Mouse (Mus musculus) kidney, postnatal 25 days (tissue): Measurements from ENCODE around the gene Cox8a.

Experiments
- DNase-seq, 2 experiments: peaks; one replicate each; pipeline ENCODE4 v3.0.0; 2021; ENCODE audit warnings: mixed read lengths in 2 of 2

The Cox8a gene

DNA sequence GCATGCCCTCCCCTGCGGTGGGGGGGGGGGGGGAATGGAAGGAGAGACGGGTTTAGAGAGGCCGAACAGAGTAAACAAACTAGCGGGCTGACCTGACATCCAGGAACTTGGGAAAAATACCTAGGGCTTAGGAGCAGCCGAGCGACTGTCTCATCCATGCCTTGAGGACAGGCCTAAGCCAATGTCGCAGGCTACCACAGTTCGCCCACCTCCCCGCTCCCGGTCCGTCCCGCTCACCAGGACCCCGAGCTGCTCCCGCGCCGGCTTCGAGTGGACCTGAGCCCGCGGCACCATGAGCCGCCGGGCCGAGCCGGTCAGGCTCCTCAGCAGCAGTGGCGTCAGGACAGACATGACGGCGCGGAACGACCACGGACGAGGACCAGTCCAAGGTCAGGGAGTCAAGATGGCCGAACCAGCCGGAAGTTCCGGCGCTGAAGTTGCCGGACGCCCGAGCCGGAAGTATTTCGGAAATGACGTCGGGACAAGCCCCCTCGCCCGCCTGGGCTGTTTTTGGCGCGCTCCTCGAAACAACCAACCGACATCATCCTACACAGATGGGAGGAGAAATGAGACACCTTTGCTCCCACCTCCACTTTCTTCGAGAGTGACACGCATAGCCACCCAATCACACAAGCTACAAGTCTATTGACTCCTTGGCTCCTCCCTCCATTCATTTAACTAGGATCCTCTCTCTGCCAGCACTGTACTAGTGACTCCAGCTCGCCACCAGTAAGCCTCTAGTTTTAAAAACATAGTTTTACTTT lies at the start of gene Cox8a:
Gene Cox8a (minus strand): TSS at position 455 of the 764 bp plus-strand sequence.
- DNase-seq = peak; percentile 97 to 99

DNA sequence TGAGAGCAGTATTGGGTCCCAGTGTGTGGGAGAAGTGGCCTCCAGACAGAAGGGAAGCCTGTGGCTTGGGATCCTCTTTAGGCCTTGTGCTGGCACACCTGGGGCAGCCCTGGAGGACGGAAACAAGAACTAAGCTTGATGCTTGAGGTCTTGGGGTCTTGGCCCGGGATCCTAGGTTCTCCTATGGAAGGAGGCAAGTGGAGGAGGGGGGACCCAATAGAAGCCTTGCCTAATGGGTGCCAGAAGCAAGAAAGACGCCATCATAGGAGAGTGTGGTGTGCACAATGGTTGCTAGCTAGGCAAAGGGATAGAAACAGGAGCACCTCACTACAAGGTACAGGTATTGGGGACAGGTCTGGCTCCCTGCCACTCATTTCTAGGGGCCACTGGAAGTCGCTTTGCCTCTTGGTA lies 49.0 kb upstream of the Cox8a start:
- no peak for DNase-seq

- DNase-seq = no peak
These were observed 48.2 kb upstream of the Cox8a start for GRCm38 (mm10) chr19:7265478-7266191.

DNA sequence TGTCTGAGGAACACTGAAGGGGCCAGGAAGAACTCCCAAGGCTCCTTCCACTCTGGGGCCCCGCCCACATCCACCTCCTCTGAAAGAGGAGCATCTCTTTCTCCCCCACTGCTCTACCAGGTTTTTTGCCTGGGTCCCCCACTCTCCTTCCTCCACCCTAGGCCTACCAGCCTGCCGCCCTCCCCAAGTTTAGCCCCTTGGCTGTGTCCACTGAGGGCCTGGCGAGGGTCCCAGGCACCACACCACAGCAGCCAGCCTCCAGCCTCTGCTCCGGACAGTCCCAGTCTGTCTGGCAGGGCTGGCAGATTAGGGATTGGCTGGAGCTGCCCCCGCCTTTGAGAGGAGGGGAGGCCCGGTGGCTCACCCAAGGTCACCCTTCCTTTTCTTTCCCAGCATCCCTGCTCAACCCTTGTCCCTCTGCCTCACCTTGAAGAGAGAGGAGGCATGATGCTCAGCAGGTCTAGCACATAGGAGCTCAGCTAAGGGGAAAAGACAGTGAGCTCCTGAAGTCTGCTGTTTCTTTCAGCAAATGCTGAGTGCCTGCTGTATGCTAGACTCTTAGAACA lies 47.4 kb upstream of the Cox8a start:
- DNase-seq = peak; percentile 39 to 75

GRCm38 (mm10) chr19:7264088-7264765 lies 46.8 kb upstream of the Cox8a start:
- peak; percentile 87 to 92 for DNase-seq

GRCm38 (mm10) chr19:7262592-7262991 lies 45.2 kb upstream of the Cox8a start:
- no peak for DNase-seq

DNA sequence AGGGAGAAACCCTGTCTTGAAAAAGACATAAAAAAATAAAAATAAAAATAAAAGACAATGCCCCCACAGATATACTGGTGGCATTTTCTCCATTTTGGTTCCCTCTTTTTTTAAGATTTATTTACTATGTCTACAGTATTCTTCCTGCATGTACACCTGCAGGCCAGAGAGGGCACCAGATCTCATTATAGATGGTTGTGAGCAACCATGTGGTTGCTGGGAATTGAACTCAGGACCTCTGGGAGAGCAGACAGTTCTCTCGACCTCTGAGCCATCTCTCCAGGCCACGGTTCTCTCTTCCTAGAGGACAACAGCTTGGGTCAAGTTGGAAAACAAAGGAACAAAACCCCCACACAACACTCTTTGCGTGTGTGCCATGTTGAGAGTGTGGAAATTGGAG lies 44.5 kb upstream of the Cox8a start:
- no peak for DNase-seq

DNA sequence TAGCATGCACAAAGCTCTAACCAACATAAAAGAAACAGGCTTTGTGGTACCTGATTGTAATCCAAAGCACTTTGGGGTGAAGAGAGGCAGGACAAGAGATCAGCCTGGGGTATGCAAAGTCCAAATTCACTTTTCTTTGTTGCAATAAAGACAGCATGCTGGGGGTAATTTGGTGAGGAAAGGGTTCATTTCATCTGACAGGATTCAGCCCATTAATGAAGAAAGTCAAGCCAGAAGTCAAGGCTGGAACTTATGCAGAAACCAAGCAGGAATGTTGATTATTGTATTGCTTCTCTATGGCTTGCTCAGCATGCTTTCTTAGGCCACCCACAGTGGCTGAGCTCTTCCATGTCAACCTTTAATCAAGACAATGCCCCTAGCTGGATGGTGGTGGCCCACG lies 44.1 kb upstream of the Cox8a start:
- DNase-seq = no peak

DNA sequence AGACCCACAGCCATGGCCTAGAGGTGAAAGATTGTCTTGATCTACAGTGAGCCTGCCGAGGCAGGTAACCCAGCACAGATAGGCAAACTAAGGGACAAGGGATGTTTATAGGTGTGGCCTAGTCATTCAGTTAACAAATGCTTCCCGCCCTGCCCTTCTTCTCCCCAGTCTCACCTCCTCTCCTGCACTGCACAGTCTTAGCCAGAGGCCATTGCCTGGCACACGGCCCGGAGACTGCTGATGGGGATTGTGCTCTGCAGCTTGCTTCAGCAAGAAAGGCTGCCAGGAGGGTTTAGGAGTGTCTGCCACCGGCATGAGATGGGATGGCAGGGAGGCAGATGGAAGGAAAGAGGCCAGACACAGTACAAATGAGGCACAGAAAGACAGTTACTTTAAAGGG lies 40.5 kb upstream of the Cox8a start:
- DNase-seq = no peak

- DNase-seq = peak in 1 of 2 experiments; percentile 20
These were observed 28.6 kb upstream of the Cox8a start for GRCm38 (mm10) chr19:7246021-7246420.

- peak; percentile 96 to 97 for DNase-seq
These were observed 23.6 kb upstream of the Cox8a start, which contains the start of gene Naa40 for GRCm38 (mm10) chr19:7240782-7241690. Gene Naa40, minus strand, starts transcription at chr19:7241183.

DNA sequence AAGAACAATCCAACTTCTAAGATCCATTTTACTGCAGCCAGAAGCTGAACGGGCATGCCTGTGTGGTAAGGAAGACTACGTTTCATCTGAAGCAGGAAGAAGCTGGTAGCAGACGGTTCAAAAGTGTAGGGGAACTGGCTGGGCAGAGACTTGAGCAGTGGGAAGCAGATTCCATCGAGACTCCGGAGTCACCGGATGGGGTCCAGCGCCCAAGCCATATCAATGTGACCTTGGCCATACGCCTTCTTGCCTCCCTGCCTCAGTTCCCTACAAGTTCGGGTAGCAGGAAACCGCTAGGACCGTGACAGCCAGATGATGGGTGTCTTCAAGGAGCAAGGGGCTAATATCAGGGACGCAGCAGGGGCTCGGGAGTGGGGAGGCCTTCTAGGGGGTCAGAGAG lies 22.9 kb upstream of the Cox8a start:
- DNase-seq = no peak

GRCm38 (mm10) chr19:7239574-7239973 lies 22.2 kb upstream of the Cox8a start:
- no peak for DNase-seq

GRCm38 (mm10) chr19:7236742-7237141 lies 19.3 kb upstream of the Cox8a start:
- no peak for DNase-seq

DNA sequence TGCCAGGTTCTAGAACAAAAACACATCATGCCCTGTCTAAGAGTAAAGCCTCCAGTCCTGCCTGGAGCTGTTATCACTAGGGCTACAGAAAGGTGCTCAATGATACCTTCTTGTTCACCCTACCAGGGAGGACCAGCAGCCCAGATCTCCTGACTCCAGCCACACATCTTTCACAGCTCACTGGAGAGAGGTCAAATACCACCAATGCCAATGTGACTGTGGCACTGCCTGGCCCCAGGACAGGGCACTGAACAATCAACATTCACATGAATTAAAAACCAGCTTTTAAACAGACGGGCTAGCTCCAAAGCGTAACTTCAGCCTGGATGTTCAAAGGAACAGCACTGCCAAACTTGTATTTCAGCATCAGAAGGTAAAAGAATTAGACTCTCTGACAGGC lies 18.6 kb upstream of the Cox8a start:
- peak; percentile 30 to 62 for DNase-seq

DNA sequence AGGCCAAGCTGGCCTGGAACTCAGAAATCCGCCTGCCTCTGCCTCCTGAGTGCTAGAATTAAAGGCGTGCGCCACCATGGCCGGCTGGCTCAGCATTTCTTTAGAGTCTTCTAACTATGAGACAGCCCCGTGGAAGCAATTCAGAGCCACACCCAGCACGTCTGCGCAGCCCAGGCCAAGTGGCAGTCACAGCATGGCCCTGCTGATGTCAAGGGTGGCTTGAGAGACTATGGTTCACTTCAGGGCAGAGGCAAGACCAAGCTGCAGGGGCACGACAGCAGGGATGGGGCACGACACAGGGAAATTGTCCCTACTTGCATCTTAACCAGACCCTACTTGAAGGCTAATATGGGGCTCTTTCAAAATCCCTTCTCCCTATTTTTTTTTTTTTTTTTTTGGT lies 18.0 kb upstream of the Cox8a start:
- DNase-seq = no peak

DNA sequence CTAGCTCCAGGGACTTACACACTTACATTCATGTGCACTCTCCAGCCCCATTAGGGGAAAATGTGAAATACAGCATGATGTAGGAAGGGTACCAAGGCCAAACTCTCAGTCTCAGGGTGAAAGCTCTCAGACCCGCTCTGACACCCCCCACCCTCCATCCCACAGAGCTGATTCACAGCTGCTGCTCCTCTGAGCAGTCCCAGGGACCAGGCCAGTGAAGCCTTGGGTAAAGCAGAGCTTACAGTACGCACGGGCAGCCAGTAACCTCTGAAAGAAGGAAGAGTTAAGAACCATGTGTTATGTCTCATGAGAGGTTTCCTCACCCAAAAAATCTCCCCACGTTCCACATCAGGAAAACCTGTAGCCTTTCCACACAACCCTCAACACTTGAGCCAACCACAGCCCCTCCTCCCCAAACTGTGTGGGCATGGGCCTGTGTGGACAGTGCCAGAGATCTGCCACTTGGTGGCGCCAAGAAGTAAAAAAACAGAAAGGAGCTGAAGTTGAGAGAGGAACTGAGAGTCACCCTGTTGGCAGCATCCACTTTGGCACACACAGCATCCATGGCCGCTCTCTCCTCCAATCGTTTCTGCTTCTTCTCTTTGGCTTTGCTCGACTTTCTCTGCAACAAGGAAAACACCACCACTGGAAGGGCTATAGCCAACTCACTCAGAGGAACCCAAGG lies 17.3 kb upstream of the Cox8a start:
- peak; percentile 77 to 83 for DNase-seq

- peak; percentile 60 to 81 for DNase-seq
These were observed 9.1 kb upstream of the Cox8a start for GRCm38 (mm10) chr19:7226511-7226914.

- DNase-seq = peak; percentile 49 to 81
These were observed 7.8 kb upstream of the Cox8a start for GRCm38 (mm10) chr19:7225096-7225690.

- DNase-seq = no peak
These were observed 6.8 kb upstream of the Cox8a start for GRCm38 (mm10) chr19:7224253-7224652.

DNA sequence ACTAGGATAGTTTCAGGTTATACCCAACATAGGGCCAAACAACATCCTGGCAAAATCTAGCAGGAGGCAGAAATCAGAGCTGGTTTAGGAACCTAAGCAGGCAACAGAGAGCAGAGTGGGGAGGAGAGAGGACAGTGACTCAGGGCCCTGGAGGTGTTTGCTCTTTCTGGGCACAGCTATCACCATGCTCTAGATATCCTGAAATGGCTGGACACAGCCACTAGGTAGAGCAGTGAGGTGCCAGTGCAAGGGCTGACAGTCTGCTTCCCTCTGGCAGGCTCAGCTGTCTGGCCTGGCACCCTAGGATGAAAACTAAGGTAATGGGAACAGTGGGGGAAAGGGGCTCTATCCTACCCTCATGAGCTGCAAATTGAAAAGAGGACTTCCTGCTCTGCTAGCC lies 6.1 kb upstream of the Cox8a start:
- DNase-seq = no peak
